Mouse (Mus musculus) midbrain, embryonic 15.5 days (tissue): ENCODE measurements around the gene Rbm17. TPM values are rescaled to one million over a fixed set of nuclear protein-coding genes. Genes with fewer than 3 reads are reported as not detected.

Experiments
- ATAC-seq: fragments of 200-750 bp; cut with Nextera tagmentation; replicated peaks from 2 replicates; pipeline ENCODE4 v1.8.0; 2017; ENCODE audit warnings: moderate TSS enrichment
- H3K27ac ChIP-seq: fragments of 300-500 bp; sonication (generic); 2 replicates; pipeline ENCODE4 v1.5.1; 2015; ENCODE audit warnings: mild to moderate bottlenecking, inconsistent platforms
- H3K27me3 ChIP-seq: fragments of 300-500 bp; sonication (generic); replicated peaks from 2 replicates; pipeline ENCODE4 v1.6.1; 2015; ENCODE audit warnings: inconsistent platforms
- H3K36me3 ChIP-seq: fragments of 300-500 bp; sonication (generic); replicated peaks from 2 replicates; pipeline ENCODE4 v1.6.1; 2015; ENCODE audit warnings: inconsistent platforms
- H3K4me1 ChIP-seq: fragments of 300-500 bp; sonication (generic); 2 replicates; pipeline ENCODE4 v1.6.1; 2015; ENCODE audit warnings: inconsistent platforms
- H3K4me2 ChIP-seq: fragments of 300-500 bp; sonication (generic); 2 replicates; pipeline ENCODE4 v1.6.1; 2015; ENCODE audit warnings: inconsistent platforms, mild to moderate bottlenecking, moderate library complexity
- H3K4me3 ChIP-seq: fragments of 300-500 bp; sonication (generic); 2 replicates; pipeline ENCODE4 v1.5.1; 2015; ENCODE audit warnings: mild to moderate bottlenecking, inconsistent platforms
- H3K9ac ChIP-seq: fragments of 300-500 bp; sonication (generic); 2 replicates; pipeline ENCODE4 v1.6.1; 2015; ENCODE audit warnings: mild to moderate bottlenecking, inconsistent platforms
- H3K9me3 ChIP-seq: fragments of 300-500 bp; sonication (generic); 2 replicates; pipeline ENCODE4 v1.6.1; 2016; ENCODE audit warnings: inconsistent platforms
- WGBS: fragments of 180-500 bp; shearing (Covaris S2); methylation state at CpG from one replicate; pipeline ENCODE4 v1.1.7; 2015; ENCODE audit warnings: mixed read lengths; 5-methylcytosine and 5-hydroxymethylcytosine counted together
- polyA plus RNA-seq: library from polyadenylated mRNA; unstranded; fragments of >200 nt; fragmentation: Nextera tagmentation; extraction: Ambion mirVana; gene quantifications from 2 replicates; pipeline ENCODE4 v1.2.1, GENCODE M21; 2015

Rbm17 gene
- 122 and 129 TPM in 2 replicates for polyA plus RNA-seq

DNA sequence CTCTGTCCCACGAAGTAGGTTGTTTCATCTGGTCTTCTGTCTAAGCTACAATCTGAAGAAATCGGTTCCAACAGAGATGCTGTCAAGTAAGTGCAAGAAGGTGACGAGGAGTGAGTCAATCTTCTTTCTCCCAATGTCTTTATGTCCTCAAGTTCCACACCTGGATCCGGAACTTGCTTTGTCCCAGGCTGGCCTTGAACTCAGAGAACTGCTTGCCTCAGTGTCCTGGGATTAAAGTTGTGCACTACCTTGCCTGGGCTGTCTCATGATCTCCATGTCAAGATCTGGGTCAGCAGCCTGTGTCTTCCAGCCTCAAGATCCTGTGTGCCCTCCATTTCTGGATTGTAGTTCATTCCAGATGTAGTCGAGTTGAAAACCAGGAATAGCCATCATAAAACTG is at the start of gene Rbm17:
Rbm17 (minus strand) TSS at position 101 of the 400 bp plus-strand sequence.
- peak within 1 kb of the TSS; percentile 94 for H3K4me3 ChIP-seq
- peak within 1 kb of the TSS; percentile 97 for H3K9ac ChIP-seq
- H3K9me3 ChIP-seq, result no peaks in the 10 kb centered on the region
- no peaks in the 10 kb centered on the region for H3K27me3 ChIP-seq
- peak within 1 kb of the TSS; percentile 75 for H3K4me2 ChIP-seq
- H3K36me3 ChIP-seq, result peaks cover 10% of the 10 kb centered on the region; the same call in 1 of the 2 replicates
- peaks cover 12% of the 10 kb centered on the region for H3K4me1 ChIP-seq
- H3K27ac ChIP-seq, result peak within 1 kb of the TSS; percentile 80
- ATAC-seq, result no peak
- 88% methylated on average over 5 of the region's 5 CpGs for WGBS

DNA sequence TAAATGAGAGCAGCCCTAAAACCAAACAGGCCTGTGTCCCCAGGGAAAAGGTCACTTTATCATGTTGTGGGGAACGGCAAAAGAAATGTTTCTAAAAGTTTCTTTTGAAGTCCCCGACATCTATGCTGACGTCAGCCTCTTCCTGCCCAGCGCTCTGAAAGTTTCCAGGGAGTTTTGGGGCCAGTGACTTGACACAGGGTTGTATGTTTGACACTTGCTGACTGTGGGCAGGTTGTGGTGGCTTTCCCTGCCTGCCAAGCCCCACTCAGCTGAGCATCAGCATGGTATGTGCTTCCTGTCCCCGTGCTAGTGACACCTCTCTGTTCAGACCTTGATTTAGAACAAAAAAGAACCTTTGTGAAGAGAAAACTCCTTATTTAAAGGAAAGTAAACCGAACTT is 49.4 kb upstream of the Rbm17 start:
- Histone ChIP-seq H3K9ac (no peak overlapping the region), H3K27ac (no peak overlapping the region), H3K4me2 (no peak overlapping the region), H3K4me3 (no peak overlapping the region), H3K4me1 (no peaks in the 10 kb centered on the region), H3K9me3 (no peaks in the 10 kb centered on the region), H3K27me3 (no peaks in the 10 kb centered on the region), H3K36me3 (no peaks in the 10 kb centered on the region)
- 70% methylated on average over 6 of the region's 6 CpGs for WGBS
- no peak for ATAC-seq

DNA sequence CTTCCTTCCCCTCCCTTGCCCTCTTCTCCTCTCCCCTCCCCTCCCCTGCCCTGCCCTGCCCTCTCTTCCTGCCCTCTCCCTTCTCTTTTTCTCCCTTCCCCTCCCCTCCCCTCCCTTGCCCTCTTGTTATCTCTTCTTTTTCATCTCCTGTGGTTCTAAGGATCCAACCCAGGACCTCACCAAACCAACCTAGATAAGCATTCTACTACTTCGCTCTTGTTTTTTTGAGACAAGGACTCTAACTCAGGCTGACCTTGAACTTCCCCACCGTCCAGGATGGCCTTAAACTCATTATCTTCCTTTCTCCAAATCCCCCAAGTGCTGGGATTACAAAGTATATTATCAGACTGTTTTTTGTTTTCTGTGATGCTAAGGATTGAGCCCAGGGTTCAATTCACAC is 48.8 kb upstream of the Rbm17 start:
- Histone ChIP-seq H3K27ac (no peak overlapping the region), H3K4me3 (no peak overlapping the region), H3K4me1 (no peaks in the 10 kb centered on the region), H3K27me3 (no peaks in the 10 kb centered on the region), H3K36me3 (no peaks in the 10 kb centered on the region), H3K9ac (no peak overlapping the region), H3K9me3 (no peaks in the 10 kb centered on the region), H3K4me2 (no peak overlapping the region)
- 77% methylated on average over 2 of the region's 2 CpGs for WGBS
- ATAC-seq, result no peak

DNA sequence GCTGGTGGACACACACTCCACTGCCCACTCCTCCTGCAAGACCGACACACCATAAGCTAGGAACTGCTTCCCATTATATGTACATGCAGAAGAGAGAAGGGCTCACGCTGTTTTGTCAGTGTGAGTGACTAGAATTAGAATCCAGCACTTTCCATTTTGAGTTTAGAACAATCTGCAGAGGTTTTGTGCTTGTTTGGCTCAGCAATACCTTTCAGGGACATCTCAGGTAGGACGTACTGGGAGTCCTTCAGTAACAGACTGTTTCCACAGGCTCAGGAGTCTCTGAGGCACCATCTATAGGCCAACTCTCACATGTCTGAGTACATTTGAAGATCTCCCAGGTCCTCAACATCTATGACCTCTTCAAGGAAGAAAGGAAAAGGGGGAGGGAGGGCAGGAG is 48.2 kb upstream of the Rbm17 start:
- Histone ChIP-seq H3K4me3 (no peak overlapping the region), H3K9me3 (no peaks in the 10 kb centered on the region), H3K4me1 (no peaks in the 10 kb centered on the region), H3K9ac (no peak overlapping the region), H3K27ac (no peak overlapping the region), H3K27me3 (no peaks in the 10 kb centered on the region), H3K4me2 (no peak overlapping the region), H3K36me3 (no peaks in the 10 kb centered on the region)
- ATAC-seq, result no peak
- 83% methylated on average over 3 of the region's 3 CpGs for WGBS

DNA sequence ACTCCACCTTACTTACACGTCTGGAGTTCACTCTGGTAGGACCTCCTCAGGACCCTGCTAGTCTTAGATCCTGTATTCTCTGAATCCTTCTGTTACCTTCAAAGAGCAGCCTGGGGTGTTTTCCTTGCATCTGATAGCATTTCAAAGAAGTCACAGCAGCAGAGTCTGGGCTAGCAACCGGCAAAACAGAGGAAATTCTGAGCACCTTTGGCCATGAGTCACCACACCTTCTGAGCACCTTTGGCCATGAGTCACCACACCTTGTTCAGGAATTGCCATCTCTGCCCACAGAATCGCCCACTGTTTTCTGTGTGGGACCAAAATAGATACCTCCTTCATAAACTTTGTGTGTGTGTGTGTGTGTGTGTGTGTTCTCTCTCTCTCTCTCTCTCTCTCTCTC is 47.5 kb upstream of the Rbm17 start:
- H3K36me3 ChIP-seq, result no peaks in the 10 kb centered on the region
- H3K4me1 ChIP-seq, result no peaks in the 10 kb centered on the region
- no peaks in the 10 kb centered on the region for H3K27me3 ChIP-seq
- no peak overlapping the region for H3K4me2 ChIP-seq
- no peak overlapping the region for H3K9ac ChIP-seq
- 59% methylated on average over 3 of the region's 3 CpGs for WGBS
- no peaks in the 10 kb centered on the region for H3K9me3 ChIP-seq
- H3K27ac ChIP-seq, result no peak overlapping the region
- no peak for ATAC-seq
- H3K4me3 ChIP-seq, result no peak overlapping the region

DNA sequence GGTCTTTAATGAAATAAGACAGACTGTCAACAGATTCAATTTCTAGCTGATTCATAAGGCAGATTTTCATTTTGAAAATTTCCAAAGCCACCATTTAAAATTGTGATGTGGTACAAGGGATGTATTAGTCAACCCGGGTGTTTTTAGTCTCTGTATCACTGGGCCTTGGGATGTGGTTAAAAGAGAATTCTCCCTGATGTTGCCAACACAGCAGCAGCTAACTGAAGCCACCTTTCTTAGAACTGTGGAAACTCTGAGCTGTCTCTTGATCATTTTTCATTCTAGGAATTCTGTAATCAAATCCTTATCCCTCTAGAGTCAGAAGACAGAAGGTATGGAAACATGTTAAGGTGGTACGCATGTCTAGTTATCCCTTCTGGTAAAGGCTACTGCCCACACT is 41.3 kb upstream of the Rbm17 start:
- Histone ChIP-seq H3K4me1 (no peaks in the 10 kb centered on the region), H3K9me3 (no peaks in the 10 kb centered on the region), H3K4me3 (no peak overlapping the region), H3K27me3 (no peaks in the 10 kb centered on the region), H3K4me2 (no peak overlapping the region), H3K36me3 (no peaks in the 10 kb centered on the region), H3K27ac (no peak overlapping the region), H3K9ac (no peak overlapping the region)
- 95% methylated on average over 2 of the region's 2 CpGs for WGBS
- no peak for ATAC-seq

DNA sequence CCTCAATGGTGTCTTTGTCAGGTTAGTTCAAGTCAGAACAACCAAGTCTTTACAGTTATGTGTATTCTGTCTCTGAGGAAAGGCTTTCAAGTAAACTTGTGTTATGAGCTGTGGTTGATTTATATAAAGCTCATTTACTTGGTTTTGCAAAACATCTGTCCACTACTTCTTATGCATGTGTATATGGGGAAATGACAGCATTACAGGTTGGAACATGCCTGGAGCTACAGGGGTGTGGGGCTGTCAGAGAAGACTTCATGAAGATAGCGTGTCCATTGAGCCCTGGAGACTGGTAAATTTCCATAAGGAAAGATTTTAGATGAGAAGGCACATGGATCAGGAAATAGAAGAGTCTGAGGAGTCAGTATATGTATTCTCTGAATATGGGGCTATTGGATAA is 40.1 kb upstream of the Rbm17 start:
- Histone ChIP-seq H3K27ac (no peak overlapping the region), H3K4me1 (no peaks in the 10 kb centered on the region), H3K36me3 (no peaks in the 10 kb centered on the region), H3K4me3 (no peak overlapping the region), H3K9me3 (no peaks in the 10 kb centered on the region), H3K27me3 (no peaks in the 10 kb centered on the region), H3K4me2 (no peak overlapping the region), H3K9ac (no peak overlapping the region)
- ATAC-seq, result no peak
- 82% methylated on average over 1 of the region's 1 CpGs for WGBS

DNA sequence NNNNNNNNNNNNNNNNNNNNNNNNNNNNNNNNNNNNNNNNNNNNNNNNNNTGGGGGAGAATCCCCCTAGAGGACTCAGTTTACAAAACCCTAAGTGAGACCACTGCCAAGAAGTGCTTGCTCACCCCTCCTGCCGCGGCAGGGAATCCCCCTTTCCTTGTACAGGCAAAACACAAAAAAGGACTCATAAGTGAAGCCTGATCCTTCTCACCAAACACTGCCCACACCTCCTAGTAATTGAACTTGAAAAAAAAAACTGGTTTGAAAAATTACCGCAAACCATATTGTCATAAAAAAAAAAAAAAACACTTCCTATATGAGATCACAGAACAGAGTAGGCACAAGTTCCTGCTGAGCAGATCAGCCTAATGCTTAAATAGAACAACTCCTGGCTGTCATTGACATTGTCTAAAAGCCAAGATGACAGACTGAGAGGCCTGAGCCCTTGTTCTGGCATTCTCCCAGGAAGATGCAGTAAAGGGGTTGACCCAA is 38.5 kb upstream of the Rbm17 start, which contains the start of gene Il2ra:
Il2ra (plus strand) TSS at position 357 of the 491 bp plus-strand sequence.
- Histone ChIP-seq H3K9me3 (no peaks in the 10 kb centered on the region), H3K9ac (no peak within 1 kb of the TSS), H3K36me3 (no peaks in the 10 kb centered on the region), H3K27me3 (no peaks in the 10 kb centered on the region), H3K4me3 (no peak within 1 kb of the TSS), H3K27ac (no peak within 1 kb of the TSS), H3K4me1 (no peaks in the 10 kb centered on the region), H3K4me2 (no peak within 1 kb of the TSS)
- WGBS, result 92% methylated on average over 3 of the region's 3 CpGs
- ATAC-seq, result no peak

DNA sequence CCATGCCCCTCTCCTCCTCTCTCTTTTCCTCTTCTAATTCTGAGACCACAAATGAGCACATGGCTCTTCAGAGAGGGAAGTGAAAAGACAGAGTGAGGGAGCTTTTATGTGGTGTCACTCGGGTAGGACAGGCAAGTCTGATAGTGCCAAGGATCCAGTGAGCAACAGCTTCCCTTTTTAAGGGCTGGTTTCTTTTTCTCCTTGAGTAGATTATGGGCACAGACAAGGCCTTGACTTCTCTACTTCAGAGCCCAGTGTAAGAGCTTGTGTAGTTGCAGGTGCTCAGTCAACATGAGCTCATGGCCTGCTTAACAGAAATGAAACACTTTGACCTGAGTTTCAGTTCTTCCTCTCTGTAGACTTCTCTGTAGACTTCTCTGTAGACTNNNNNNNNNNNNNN is 33.2 kb upstream of the Rbm17 start:
- H3K4me1 ChIP-seq, result no peaks in the 10 kb centered on the region
- H3K9me3 ChIP-seq, result no peaks in the 10 kb centered on the region
- no peaks in the 10 kb centered on the region for H3K27me3 ChIP-seq
- no peak overlapping the region for H3K4me2 ChIP-seq
- no peak overlapping the region for H3K4me3 ChIP-seq
- H3K27ac ChIP-seq, result no peak overlapping the region
- no peaks in the 10 kb centered on the region for H3K36me3 ChIP-seq
- H3K9ac ChIP-seq, result no peak overlapping the region
- no peak for ATAC-seq
- 80% methylated on average over 1 of the region's 1 CpGs for WGBS

DNA sequence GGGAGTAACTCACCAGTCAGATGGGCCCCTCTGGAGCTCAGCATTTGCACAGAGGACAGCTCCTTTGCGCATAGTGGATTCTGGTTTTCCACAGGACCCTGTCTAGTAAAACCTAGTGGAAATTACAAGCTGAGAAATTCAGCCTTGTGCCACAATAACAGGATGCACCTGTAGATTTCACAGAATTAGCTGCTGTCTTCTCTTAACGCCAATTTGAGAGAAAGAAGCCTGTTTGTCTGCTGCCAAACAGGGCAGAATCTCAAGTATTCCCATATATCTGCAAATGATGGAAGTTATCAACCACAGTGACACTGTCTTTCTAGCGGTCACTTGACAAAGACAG is 32.2 kb upstream of the Rbm17 start:
- Histone ChIP-seq H3K36me3 (no peaks in the 10 kb centered on the region), H3K9me3 (no peaks in the 10 kb centered on the region), H3K9ac (no peak overlapping the region), H3K4me1 (no peaks in the 10 kb centered on the region), H3K27ac (no peak overlapping the region), H3K27me3 (no peaks in the 10 kb centered on the region), H3K4me2 (no peak overlapping the region), H3K4me3 (no peak overlapping the region)
- 92% methylated on average over 3 of the region's 3 CpGs for WGBS
- ATAC-seq, result no peak

DNA sequence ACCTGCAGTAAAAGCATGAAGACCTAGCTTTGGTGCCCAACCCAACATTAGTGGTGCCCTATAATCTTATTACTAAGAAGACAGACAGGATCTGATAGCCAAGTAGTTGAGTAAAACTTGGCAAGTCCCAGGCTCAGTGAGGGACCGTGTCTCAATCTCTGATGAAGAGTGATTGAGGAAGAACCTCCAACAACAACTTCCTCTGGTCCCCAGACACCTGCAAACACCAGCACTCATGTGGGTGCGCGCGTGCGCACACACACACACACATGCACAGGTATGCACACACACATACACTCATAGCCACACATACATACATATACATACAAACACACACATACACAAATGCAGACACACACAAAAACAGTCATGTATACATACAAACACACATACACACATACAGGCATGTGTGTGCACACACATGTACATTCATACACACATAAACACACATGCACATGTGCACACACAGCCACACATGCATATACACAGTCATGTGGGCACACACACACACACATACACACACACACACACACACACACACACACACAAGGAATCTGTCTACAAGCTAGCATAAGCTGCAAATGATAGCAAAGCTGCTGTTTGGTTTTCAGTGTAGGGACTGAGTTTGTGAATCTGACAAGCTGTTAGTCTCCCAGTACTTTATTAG is 31.7 kb upstream of the Rbm17 start:
- Histone ChIP-seq H3K4me2 (no peak overlapping the region), H3K4me1 (no peaks in the 10 kb centered on the region), H3K36me3 (no peaks in the 10 kb centered on the region), H3K9ac (no peak overlapping the region), H3K4me3 (no peak overlapping the region), H3K9me3 (no peaks in the 10 kb centered on the region), H3K27me3 (no peaks in the 10 kb centered on the region), H3K27ac (no peak overlapping the region)
- no peak for ATAC-seq
- 98% methylated on average over 5 of the region's 5 CpGs for WGBS

DNA sequence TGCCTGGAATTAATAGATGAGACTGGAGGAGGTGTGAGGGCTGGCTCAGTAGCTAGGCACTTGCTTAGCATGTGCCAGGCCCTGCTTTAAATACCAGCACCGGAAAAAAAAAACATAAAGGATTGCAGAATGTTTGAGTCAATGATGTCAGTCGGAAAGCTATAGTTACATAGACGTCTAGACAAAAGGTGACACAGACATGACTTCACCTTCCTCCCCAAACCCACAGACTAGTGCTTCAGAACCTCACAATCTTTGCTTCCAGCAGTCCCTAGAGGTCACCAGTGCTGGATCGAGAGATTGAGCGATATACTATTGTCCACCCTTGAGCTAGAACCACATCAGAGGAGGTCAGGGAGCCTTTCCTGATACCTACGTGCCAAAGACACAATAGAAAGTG is 31.1 kb upstream of the Rbm17 start:
- no peak overlapping the region for H3K27ac ChIP-seq
- H3K27me3 ChIP-seq, result no peaks in the 10 kb centered on the region
- 90% methylated on average over 6 of the region's 6 CpGs for WGBS
- no peaks in the 10 kb centered on the region for H3K9me3 ChIP-seq
- H3K9ac ChIP-seq, result no peak overlapping the region
- no peaks in the 10 kb centered on the region for H3K4me1 ChIP-seq
- no peak for ATAC-seq
- H3K4me2 ChIP-seq, result no peak overlapping the region
- no peaks in the 10 kb centered on the region for H3K36me3 ChIP-seq
- no peak overlapping the region for H3K4me3 ChIP-seq

DNA sequence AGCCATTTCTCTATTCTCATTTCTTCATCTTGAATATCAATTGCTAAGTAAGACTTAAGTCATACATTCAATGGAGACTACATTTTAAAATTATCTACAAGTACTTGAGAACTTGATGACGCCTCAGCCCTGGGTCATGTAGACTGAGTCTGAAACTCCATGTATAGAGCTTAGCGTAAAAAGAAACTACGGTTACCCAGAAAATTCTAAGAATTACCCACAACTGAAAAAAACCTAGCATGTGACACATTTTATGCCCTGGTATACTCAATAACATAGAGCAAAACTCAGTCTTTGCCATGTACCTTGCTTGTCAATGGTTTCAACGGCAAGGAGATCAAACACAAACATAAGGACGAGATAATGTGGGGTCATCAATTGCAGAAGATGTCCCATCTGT is 21.9 kb upstream of the Rbm17 start, which contains the start of gene Gm17490:
Gm17490 (minus strand) TSS at position 375 of the 400 bp plus-strand sequence.
- H3K9me3 ChIP-seq, result no peaks in the 10 kb centered on the region

More for the DNA sequence above, 21.9 kb upstream of the Rbm17 start, which contains the start of gene Gm17490:
- Histone ChIP-seq H3K4me2 (no peak within 1 kb of the TSS), H3K36me3 (no peaks in the 10 kb centered on the region), H3K4me1 (no peaks in the 10 kb centered on the region), H3K27me3 (no peaks in the 10 kb centered on the region), H3K27ac (no peak within 1 kb of the TSS), H3K9ac (no peak within 1 kb of the TSS), H3K4me3 (no peak within 1 kb of the TSS)
- ATAC-seq, result no peak
- WGBS, result 95% methylated on average over 5 of the region's 5 CpGs
